Mouse (Mus musculus) kidney, adult 2 months (tissue): ENCODE data around the gene Tcf7l1. TPM values are rescaled to one million over a fixed set of nuclear protein-coding genes. Genes with fewer than 3 reads are reported as not detected.

Experiments used
- DNase-seq: peaks from one replicate; pipeline ENCODE4 v3.0.0; 2021
- H3K27ac ChIP-seq: fragments of 200-500 bp; 2 replicates; pipeline ENCODE4 v1.5.1; 2012; ENCODE audit warnings: low read depth, low read length, control low read depth, inconsistent platforms; ENCODE audit not compliant: insufficient read depth
- H3K27me3 ChIP-seq: fragments of 200-500 bp; replicated peaks from 2 replicates; pipeline ENCODE4 v1.6.1; 2012; ENCODE audit warnings: mild to moderate bottlenecking, moderate library complexity, low read length, inconsistent platforms; ENCODE audit not compliant: control insufficient read depth, insufficient read depth
- H3K36me3 ChIP-seq: fragments of 200-500 bp; 2 replicates; pipeline ENCODE4 v1.6.1; 2012; ENCODE audit warnings: mild to moderate bottlenecking, moderate library complexity, low read length, inconsistent platforms; ENCODE audit not compliant: control insufficient read depth, insufficient read depth
- H3K4me1 ChIP-seq: fragments of 200-500 bp; 2 replicates; pipeline ENCODE4 v1.6.1; 2011; ENCODE audit warnings: low read length; ENCODE audit not compliant: control insufficient read depth, insufficient read depth
- H3K4me3 ChIP-seq: fragments of 200-500 bp; 2 replicates; pipeline ENCODE4 v1.5.1; 2011; ENCODE audit warnings: mild to moderate bottlenecking, low read depth, low read length, control low read depth; ENCODE audit not compliant: insufficient read depth
- CTCF ChIP-seq: fragments of 200-500 bp; conservative IDR thresholded peaks from 2 replicates; pipeline ENCODE4 v1.5.1; 2011; ENCODE audit warnings: low read depth, mild to moderate bottlenecking, control low read depth, low read length, moderate library complexity, mixed read lengths; ENCODE audit not compliant: insufficient read depth, insufficient read length
- POLR2A ChIP-seq: fragments of 200-500 bp; IDR thresholded peaks from one replicate; pipeline ENCODE4 v1.6.1; 2011; ENCODE audit warnings: low read depth, low read length, control low read depth
- WGBS: fragments of 180-500 bp; shearing (Covaris S2); methylation state at CpG from one replicate; pipeline ENCODE4 v1.1.7; 2018; 5-methylcytosine and 5-hydroxymethylcytosine counted together
- polyA plus RNA-seq: library from polyadenylated mRNA; depleted of rRNA; stranded (reverse); fragments of >200 nt; gene quantifications from 2 replicates; pipeline ENCODE4 v1.2.3, GENCODE M21; 2012

Gene Tcf7l1
- polyA plus RNA-seq, 1 experiment, result 16.3 TPM

GRCm38 (mm10) chr6:72787322-72787947 lies 1.6 kb downstream of the Tcf7l1 start:
- peak overlapping the region; percentile 59 for H3K4me3 ChIP-seq
- H3K27me3 ChIP-seq, result no peaks in the 10 kb centered on the region
- no peaks in the 10 kb centered on the region for H3K36me3 ChIP-seq
- H3K4me1 ChIP-seq, result no peaks in the 10 kb centered on the region
- WGBS, result 52% methylated on average over 19 of the region's 19 CpGs
- peak; percentile 39 for DNase-seq
- H3K27ac ChIP-seq, result no peak overlapping the region
- TF ChIP-seq POLR2A (no peak), CTCF (no peak)

DNA sequence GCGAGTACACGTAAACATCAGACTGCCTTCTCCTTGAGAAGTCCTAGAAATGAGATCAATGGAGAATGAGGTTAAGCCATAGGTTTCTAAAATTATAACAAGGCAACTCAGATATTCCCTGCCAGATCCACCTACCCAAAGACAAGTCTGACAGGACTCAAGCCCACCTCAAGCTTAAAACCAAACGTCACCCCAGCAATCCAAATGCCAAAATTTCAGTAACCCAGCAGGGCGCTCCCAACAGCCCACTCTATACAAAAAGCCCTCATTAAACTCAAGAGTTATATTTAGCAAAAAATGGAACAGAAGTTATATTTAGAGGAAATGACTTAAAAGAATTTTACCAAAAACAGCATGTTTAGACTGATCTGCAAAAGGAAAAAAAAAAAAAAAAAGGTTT lies 5.3 kb downstream of the Tcf7l1 start:
- no peak overlapping the region for H3K27ac ChIP-seq
- no peak for DNase-seq
- no peak overlapping the region for H3K4me3 ChIP-seq
- TF ChIP-seq CTCF (no peak), POLR2A (no peak)
- WGBS, result 94% methylated on average over 4 of the region's 4 CpGs
- H3K4me1 ChIP-seq, result no peaks in the 10 kb centered on the region
- no peaks in the 10 kb centered on the region for H3K36me3 ChIP-seq
- H3K27me3 ChIP-seq, result no peaks in the 10 kb centered on the region

DNA sequence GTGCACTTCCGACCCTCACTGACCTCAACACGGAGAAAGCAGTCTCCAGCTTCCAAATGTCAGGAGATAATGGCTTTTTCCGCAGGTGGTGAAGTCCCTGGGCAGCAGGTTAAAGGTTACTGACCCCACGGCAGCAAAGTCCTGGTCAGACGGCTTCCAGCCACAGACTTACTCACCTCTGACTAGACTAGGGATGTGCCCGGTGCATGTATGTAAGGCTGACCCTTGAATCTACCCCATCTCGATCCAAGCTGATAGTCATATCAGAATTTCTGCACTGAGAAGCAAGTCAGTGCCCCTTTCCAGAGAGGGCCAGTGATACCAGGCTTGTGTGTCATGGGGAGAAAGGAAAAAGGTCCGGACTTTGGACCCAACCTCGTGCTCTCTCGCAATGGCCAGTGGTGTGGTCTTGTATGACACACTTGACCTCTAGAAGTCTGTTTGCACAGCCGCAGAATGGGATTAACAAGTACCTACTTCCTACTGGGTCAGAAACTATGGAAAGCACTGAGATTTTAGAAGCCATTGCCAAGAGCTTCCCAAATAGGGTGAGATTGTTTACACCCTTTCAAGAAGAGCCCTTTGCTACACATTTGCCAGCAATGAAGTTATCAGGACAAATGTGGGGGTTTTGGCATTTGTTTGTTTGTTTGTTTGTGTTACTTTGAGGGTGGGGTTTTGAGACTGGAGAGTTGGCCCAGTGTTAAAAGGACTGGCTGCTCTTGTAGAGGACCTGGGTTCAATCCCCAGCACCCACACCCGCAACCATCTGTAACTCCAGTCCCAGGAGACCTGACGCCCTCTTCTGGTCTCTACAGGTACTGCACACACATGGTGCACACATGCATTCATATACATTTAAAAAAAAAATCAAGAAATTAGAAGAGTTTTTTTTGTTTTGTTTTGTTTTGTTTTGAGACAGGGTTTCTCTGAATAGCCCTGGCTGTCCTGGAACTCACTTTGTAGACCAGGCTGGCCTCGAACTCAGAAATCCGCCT lies 10.0 kb downstream of the Tcf7l1 start:
- no peaks in the 10 kb centered on the region for H3K4me1 ChIP-seq
- no peaks in the 10 kb centered on the region for H3K27me3 ChIP-seq
- H3K4me3 ChIP-seq, result no peak overlapping the region
- H3K27ac ChIP-seq, result no peak overlapping the region
- TF ChIP-seq POLR2A (no peak), CTCF (peak; percentile 15; the same call in 1 of the 2 replicates)
- no peaks in the 10 kb centered on the region for H3K36me3 ChIP-seq
- WGBS, result 74% methylated on average over 15 of the region's 15 CpGs
- DNase-seq, result peak; percentile 10

GRCm38 (mm10) chr6:72777212-72777611 lies 11.8 kb downstream of the Tcf7l1 start:
- no peak for DNase-seq
- Histone ChIP-seq H3K27me3 (no peaks in the 10 kb centered on the region), H3K4me3 (no peak overlapping the region), H3K36me3 (no peaks in the 10 kb centered on the region), H3K27ac (no peak overlapping the region), H3K4me1 (no peaks in the 10 kb centered on the region)
- TF ChIP-seq POLR2A, result no peak
- TF ChIP-seq CTCF, result no peak
- WGBS, result 88% methylated on average over 4 of the region's 4 CpGs

DNA sequence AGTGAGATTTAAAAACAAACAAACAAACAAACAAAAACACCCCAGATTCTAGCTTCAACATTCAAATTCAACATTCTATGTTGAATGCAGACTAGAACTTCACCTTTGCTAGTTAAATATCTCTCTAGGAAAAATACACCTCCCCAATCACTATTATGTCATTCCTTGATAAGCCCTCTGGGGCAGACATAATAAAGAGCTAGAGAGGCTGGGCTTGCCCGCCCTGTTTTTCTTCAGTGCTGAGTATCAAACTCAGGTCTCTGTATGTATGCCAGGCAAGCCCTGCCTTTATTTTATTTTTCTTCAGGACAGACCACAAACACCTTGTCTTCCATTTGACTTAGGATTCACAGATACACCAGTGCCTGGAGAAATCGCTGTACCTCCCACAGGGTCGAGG lies 14.8 kb downstream of the Tcf7l1 start:
- H3K4me1 ChIP-seq, result no peaks in the 10 kb centered on the region
- WGBS, result 61% methylated on average over 3 of the region's 3 CpGs
- H3K27ac ChIP-seq, result no peak overlapping the region
- H3K27me3 ChIP-seq, result no peaks in the 10 kb centered on the region
- DNase-seq, result no peak
- H3K36me3 ChIP-seq, result no peaks in the 10 kb centered on the region
- no peak overlapping the region for H3K4me3 ChIP-seq
- TF ChIP-seq CTCF (no peak), POLR2A (no peak)

GRCm38 (mm10) chr6:72769915-72770776 lies 18.9 kb downstream of the Tcf7l1 start:
- Histone ChIP-seq H3K27me3 (no peaks in the 10 kb centered on the region), H3K4me1 (no peaks in the 10 kb centered on the region; the same call in 1 of the 2 replicates), H3K4me3 (no peak overlapping the region), H3K27ac (no peak overlapping the region), H3K36me3 (no peaks in the 10 kb centered on the region)
- TF ChIP-seq POLR2A (no peak), CTCF (no peak)
- DNase-seq, result no peak
- 84% methylated on average over 14 of the region's 14 CpGs for WGBS
